Mouse (Mus musculus) liver, embryonic 14.5 days (tissue): Measurements from ENCODE around the gene Odf2l. TPM values are rescaled to one million over a fixed set of nuclear protein-coding genes. Genes with fewer than 3 reads are reported as not detected.

Experiments
- ATAC-seq: fragments of 200-750 bp; cut with Nextera tagmentation; 2 replicates; pipeline ENCODE4 v1.8.0; 2017; ENCODE audit warnings: moderate number of reproducible peaks, mild to moderate bottlenecking, moderate library complexity; ENCODE audit not compliant: insufficient read depth
- DNase-seq, 3 experiments: peaks; one replicate each; pipeline ENCODE4 v3.0.0-alpha.2; 2012 to 2013; ENCODE audit warnings: low read depth in 3 of 3, low spot score in 3 of 3
- H3K27ac ChIP-seq: fragments of 300-500 bp; sonication (generic); 2 replicates; pipeline ENCODE4 v1.5.1; 2014; ENCODE audit warnings: moderate library complexity, mild to moderate bottlenecking, control low read depth, inconsistent platforms
- H3K27me3 ChIP-seq: fragments of 300-500 bp; sonication (generic); 2 replicates; pipeline ENCODE4 v1.6.1; 2014; ENCODE audit warnings: mild to moderate bottlenecking, low read length, moderate library complexity; ENCODE audit not compliant: control insufficient read depth, insufficient read depth
- H3K36me3 ChIP-seq: fragments of 300-500 bp; sonication (generic); replicated peaks from 2 replicates; pipeline ENCODE4 v1.6.1; 2014; ENCODE audit warnings: low read depth; ENCODE audit not compliant: control insufficient read depth, insufficient read depth
- H3K4me1 ChIP-seq, 2 experiments: fragments of 200-500 bp in 1 of 2; fragments of 300-500 bp in 1 of 2; sonication (generic) in 1 of 2; replicated peaks; 2 replicates each; pipeline ENCODE4 v1.6.1; 2012 to 2014; ENCODE audit warnings: antibody characterized with exemption in 1 of 2, inconsistent platforms in 1 of 2, low read length in 1 of 2; ENCODE audit not compliant: control insufficient read depth in 2 of 2, insufficient read depth in 2 of 2
- H3K4me2 ChIP-seq: fragments of 300-500 bp; sonication (generic); 2 replicates; pipeline ENCODE4 v1.6.1; 2014; ENCODE audit warnings: low read depth, mild to moderate bottlenecking, control low read depth, moderate library complexity
- H3K4me3 ChIP-seq, 2 experiments: fragments of 200-500 bp in 1 of 2; fragments of 300-500 bp in 1 of 2; sonication (generic) in 1 of 2; 2 replicates each; pipeline ENCODE4 v1.5.1; 2012 to 2014; ENCODE audit warnings: low read depth in 2 of 2, low read length in 2 of 2, mild to moderate bottlenecking in 2 of 2, control low read depth in 1 of 2, inconsistent platforms in 1 of 2, moderate library complexity in 1 of 2; ENCODE audit not compliant: insufficient read depth in 1 of 2
- H3K9ac ChIP-seq: fragments of 300-500 bp; sonication (generic); replicated peaks from 2 replicates; pipeline ENCODE4 v1.6.1; 2014; ENCODE audit warnings: mild to moderate bottlenecking, control low read depth, moderate library complexity
- H3K9me3 ChIP-seq: fragments of 300-500 bp; sonication (generic); 2 replicates; pipeline ENCODE4 v1.6.1; 2016; ENCODE audit warnings: low read length, mixed read lengths; ENCODE audit not compliant: control insufficient read depth
- CTCF ChIP-seq: IDR thresholded peaks from 2 replicates; pipeline ENCODE4 v1.5.1; 2016; ENCODE audit warnings: antibody characterized with exemption, low read depth, control low read depth
- EP300 ChIP-seq: IDR thresholded peaks from 2 replicates; pipeline ENCODE4 v1.6.1; 2016; ENCODE audit warnings: antibody characterized with exemption, low read depth
- WGBS: fragments of 180-500 bp; shearing (Covaris S2); extraction: QIAGEN DNeasy Blood & Tissue Kit; methylation state at CpG from one replicate; pipeline ENCODE4 v1.1.7; 2014; ENCODE audit not compliant: insufficient replicate concordance; 5-methylcytosine and 5-hydroxymethylcytosine counted together
- polyA plus RNA-seq, 2 experiments: library from polyadenylated mRNA; depleted of rRNA in 1 of 2; stranded (reverse) in 1 of 2; unstranded in 1 of 2; fragments of >200 nt; fragmentation: Nextera tagmentation in 1 of 2; extraction: Ambion mirVana in 1 of 2; gene quantifications; 2 replicates each; pipeline versions ENCODE4 v1.2.1 to v1.2.3; 2012 to 2014

Gene Odf2l
- polyA plus RNA-seq, 2 experiments: 5.6 to 7.6 TPM

DNA sequence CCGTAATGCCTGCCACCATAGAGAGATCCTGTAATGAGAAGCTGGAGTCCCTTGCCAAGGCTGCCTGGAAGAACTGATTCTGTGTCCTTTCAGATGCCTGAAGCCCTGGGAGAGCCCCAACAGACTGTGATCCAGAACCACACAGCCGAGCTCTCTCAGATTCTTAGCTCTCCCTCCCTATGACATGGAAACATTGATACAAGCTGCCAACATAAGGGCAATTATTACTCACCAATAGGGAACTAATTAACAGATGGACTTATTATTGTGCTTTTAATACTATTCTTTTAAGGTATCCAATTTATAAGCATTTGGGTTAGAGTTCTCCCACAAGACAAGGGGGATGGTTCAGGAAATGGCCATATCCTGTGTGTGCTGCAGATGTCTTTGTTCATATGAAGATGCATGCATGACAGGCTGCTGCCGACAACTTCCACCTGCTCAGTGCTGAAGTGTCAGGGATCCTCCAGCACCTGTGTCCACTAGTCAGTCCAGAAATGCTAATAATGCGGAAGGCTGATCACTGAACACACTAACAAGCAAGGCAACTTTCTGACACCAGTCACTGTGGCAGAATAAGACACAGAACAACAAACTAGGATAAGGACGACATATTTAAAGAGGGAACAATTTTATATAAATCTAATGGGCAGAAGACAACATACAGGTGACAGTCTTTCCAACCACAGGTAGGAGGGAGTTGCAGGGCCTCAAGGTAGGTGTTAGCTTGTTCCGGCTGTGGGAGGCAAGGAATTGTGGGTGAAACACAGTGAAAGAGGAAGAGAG lies 52.4 kb downstream of the Odf2l start:
- no peaks in the 10 kb centered on the region for H3K27me3 ChIP-seq
- ATAC-seq (no peak), DNase-seq (no peak)
- H3K4me3 ChIP-seq: no peak overlapping the region
- no peaks in the 10 kb centered on the region for H3K9me3 ChIP-seq
- no peaks in the 10 kb centered on the region for H3K36me3 ChIP-seq
- H3K4me1 ChIP-seq: no peaks in the 10 kb centered on the region
- WGBS: 58% methylated on average over 6 of the region's 6 CpGs
- no peak overlapping the region for H3K27ac ChIP-seq
- H3K4me2 ChIP-seq: no peak overlapping the region
- no peak for TF ChIP-seq CTCF
- no peak for TF ChIP-seq EP300
- no peak overlapping the region for H3K9ac ChIP-seq

DNA sequence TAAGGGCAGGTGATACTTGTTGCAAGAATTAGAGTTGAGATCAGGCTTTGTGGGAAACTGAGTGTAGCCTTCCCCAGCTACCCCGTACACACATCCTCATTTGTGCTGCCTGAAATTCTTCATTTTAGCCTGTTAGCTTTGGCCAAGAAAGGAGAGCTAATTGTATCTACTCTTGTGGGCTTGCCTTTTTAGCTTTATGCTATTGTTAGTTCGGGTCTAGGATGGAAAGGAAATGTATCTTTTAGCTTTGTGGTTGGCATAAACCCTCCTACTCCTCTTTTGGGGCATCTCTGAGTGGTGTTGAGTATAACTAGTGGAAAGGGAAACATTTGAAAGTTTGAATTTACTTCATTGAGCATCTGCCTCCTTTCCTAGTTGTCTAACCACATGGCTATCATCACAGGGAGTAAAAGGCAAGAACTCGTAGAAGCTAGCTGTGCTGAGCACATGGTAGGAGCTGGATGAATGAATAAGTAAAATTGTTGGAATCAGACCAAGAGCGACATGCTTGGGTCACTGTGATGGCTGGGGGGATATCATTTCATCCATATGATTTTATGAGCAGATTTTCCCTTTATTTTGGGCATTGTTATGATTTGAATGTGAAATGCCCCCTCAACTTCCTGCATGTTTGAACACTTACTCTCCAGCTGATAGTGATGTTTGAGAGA lies 53.1 kb downstream of the Odf2l start:
- Histone ChIP-seq H3K27me3 (no peaks in the 10 kb centered on the region), H3K27ac (no peak overlapping the region), H3K4me3 (no peak overlapping the region), H3K9ac (no peak overlapping the region), H3K4me1 (no peaks in the 10 kb centered on the region), H3K9me3 (no peaks in the 10 kb centered on the region), H3K4me2 (no peak overlapping the region), H3K36me3 (no peaks in the 10 kb centered on the region)
- TF ChIP-seq CTCF: no peak
- no peak for TF ChIP-seq EP300
- no peak for DNase-seq
- ATAC-seq: no peak
- WGBS: 38% methylated on average over 4 of the region's 4 CpGs

- Histone ChIP-seq H3K27ac (no peak overlapping the region), H3K36me3 (no peaks in the 10 kb centered on the region), H3K27me3 (no peaks in the 10 kb centered on the region), H3K4me1 (no peaks in the 10 kb centered on the region), H3K9ac (no peak overlapping the region), H3K4me2 (no peak overlapping the region), H3K4me3 (no peak overlapping the region), H3K9me3 (no peaks in the 10 kb centered on the region)
- ATAC-seq (no peak), DNase-seq (no peak)
- TF ChIP-seq EP300: no peak
These were observed 66.3 kb downstream of the Odf2l start for GRCm38 (mm10) chr3:145184645-145185044.

DNA sequence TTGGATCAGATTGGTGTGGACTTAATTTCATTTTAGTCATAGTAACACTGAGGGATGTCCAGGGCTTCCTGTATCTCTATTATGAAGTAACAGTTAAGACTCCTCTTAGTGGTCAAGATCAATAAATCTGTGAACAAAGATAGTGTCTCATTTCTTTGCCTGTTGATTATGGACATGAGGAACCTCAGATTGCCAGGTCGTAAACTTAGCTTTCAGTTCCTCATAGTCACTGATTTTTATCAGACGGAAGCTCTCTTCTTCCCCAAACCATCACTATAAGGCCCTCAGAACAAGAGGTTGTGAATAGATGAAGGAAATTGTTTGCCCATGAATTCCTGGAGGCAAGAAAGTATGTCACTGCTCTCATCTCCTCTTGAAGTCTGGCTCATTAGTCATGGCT lies 73.6 kb downstream of the Odf2l start:
- no peak overlapping the region for H3K4me2 ChIP-seq
- H3K9ac ChIP-seq: no peak overlapping the region
- H3K36me3 ChIP-seq: no peaks in the 10 kb centered on the region
- no peaks in the 10 kb centered on the region for H3K27me3 ChIP-seq
- TF ChIP-seq CTCF (no peak), EP300 (no peak)
- no peaks in the 10 kb centered on the region for H3K9me3 ChIP-seq
- DNase-seq (no peak), ATAC-seq (no peak)
- WGBS: 18% methylated on average over 2 of the region's 2 CpGs
- H3K4me1 ChIP-seq: no peaks in the 10 kb centered on the region
- H3K4me3 ChIP-seq: no peak overlapping the region
- no peak overlapping the region for H3K27ac ChIP-seq

DNA sequence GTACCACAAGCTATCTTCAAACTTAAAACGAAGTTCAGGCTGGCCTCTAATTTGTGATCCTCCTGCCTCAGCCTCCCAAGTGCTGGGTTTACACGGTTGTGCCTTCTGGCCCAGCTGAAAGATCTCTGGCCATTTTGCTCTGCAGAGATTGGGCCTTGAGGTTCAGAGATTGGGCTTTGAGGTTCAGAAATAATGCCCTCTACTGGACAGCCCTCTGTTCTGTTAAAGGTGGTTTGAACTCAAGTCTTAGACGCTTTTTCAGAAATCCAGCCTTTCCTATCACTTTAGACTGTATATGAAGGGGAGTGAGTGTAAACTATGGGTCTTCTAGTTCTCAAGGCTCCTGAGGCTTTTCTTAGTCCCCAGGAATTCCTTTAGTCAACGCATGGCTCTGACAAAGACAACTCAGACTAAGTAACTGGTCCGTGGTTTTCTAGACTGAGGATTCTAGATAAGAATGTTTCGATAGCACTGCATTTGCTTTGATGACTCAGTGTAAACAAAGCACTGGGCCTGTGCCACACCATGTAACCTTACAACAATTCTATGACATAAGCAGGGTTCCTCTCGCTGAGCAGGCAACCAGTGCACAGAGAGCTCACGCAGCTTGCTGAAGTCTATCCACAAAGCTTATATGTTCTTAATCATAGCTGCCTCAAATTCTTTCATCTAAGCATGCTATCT lies 77.0 kb downstream of the Odf2l start:
- Histone ChIP-seq H3K27me3 (no peaks in the 10 kb centered on the region), H3K9me3 (no peaks in the 10 kb centered on the region), H3K4me3 (no peak overlapping the region), H3K36me3 (no peaks in the 10 kb centered on the region), H3K27ac (no peak overlapping the region), H3K4me1 (no peaks in the 10 kb centered on the region), H3K4me2 (no peak overlapping the region), H3K9ac (no peak overlapping the region)
- WGBS: 36% methylated on average over 8 of the region's 8 CpGs
- TF ChIP-seq EP300 (no peak), CTCF (no peak)
- ATAC-seq: no peak
- no peak for DNase-seq
